Mouse (Mus musculus) midbrain, embryonic 16.5 days (tissue): ENCODE data around the gene Tm9sf3. TPM values are rescaled to one million over a fixed set of nuclear protein-coding genes. Genes with fewer than 3 reads are reported as not detected.
A peak's percentile ranks its signal among the peaks of the same experiment; 100 is the strongest.

ENCODE experiments used
- ATAC-seq: fragments of 200-750 bp; cut with Nextera tagmentation; 2 replicates; pipeline ENCODE4 v1.8.0; 2017; ENCODE audit warnings: moderate TSS enrichment
- H3K27ac ChIP-seq: fragments of 300-500 bp; sonication (generic); 2 replicates; pipeline ENCODE4 v1.5.1; 2014; ENCODE audit warnings: mild to moderate bottlenecking, low read length, mixed read lengths
- H3K27me3 ChIP-seq: fragments of 300-500 bp; sonication (generic); 2 replicates; pipeline ENCODE4 v1.6.1; 2014; ENCODE audit warnings: low read depth, low read length, mixed read lengths; ENCODE audit not compliant: control insufficient read depth, insufficient read depth
- H3K36me3 ChIP-seq: fragments of 300-500 bp; sonication (generic); 2 replicates; pipeline ENCODE4 v1.6.1; 2014; ENCODE audit warnings: mild to moderate bottlenecking, low read length, moderate library complexity, mixed read lengths; ENCODE audit not compliant: control insufficient read depth, insufficient read depth
- H3K4me1 ChIP-seq: fragments of 300-500 bp; sonication (generic); 2 replicates; pipeline ENCODE4 v1.6.1; 2014; ENCODE audit warnings: mild to moderate bottlenecking, low read length, mixed read lengths; ENCODE audit not compliant: control insufficient read depth, insufficient read depth
- H3K4me2 ChIP-seq: fragments of 300-500 bp; sonication (generic); 2 replicates; pipeline ENCODE4 v1.6.1; 2014; ENCODE audit warnings: mild to moderate bottlenecking, low read length, mixed read lengths
- H3K4me3 ChIP-seq: fragments of 300-500 bp; sonication (generic); 2 replicates; pipeline ENCODE4 v1.5.1; 2014; ENCODE audit warnings: low read depth, mild to moderate bottlenecking, low read length, moderate library complexity, mixed read lengths
- H3K9ac ChIP-seq: fragments of 300-500 bp; sonication (generic); 2 replicates; pipeline ENCODE4 v1.6.1; 2014; ENCODE audit warnings: low read depth, low read length, mixed read lengths
- H3K9me3 ChIP-seq: fragments of 300-500 bp; sonication (generic); replicated peaks from 2 replicates; pipeline ENCODE4 v1.6.1; 2014; ENCODE audit warnings: mild to moderate bottlenecking, low read length, mixed read lengths; ENCODE audit not compliant: control insufficient read depth, poor library complexity, severe bottlenecking
- WGBS: fragments of 180-500 bp; shearing (Covaris S2); extraction: QIAGEN DNeasy Blood & Tissue Kit; methylation state at CpG from one replicate; pipeline ENCODE4 v1.1.7; 2014; 5-methylcytosine and 5-hydroxymethylcytosine counted together
- polyA plus RNA-seq: library from polyadenylated mRNA; unstranded; fragments of >200 nt; fragmentation: Nextera tagmentation; extraction: Ambion mirVana; gene quantifications from 2 replicates; pipeline ENCODE4 v1.2.1, GENCODE M21; 2015

The Tm9sf3 gene
- polyA plus RNA-seq, 1 experiment from 2014 or later = 83.7 TPM

- no peak; the same call in 1 of the 2 replicates for ATAC-seq
- H3K27me3 ChIP-seq = peaks cover 14% of the 10 kb centered on the region
- H3K4me1 ChIP-seq = peaks cover 9% of the 10 kb centered on the region; the same call in 1 of the 2 replicates
- no peak overlapping the region for H3K9ac ChIP-seq
- H3K27ac ChIP-seq = peak overlapping the region; percentile 20; the same call in 1 of the 2 replicates
- H3K4me3 ChIP-seq = no peak overlapping the region
- H3K9me3 ChIP-seq = no peaks in the 10 kb centered on the region
- 39% methylated on average over 14 of the region's 14 CpGs for WGBS
- no peaks in the 10 kb centered on the region for H3K36me3 ChIP-seq
- no peak overlapping the region for H3K4me2 ChIP-seq
These were observed 98.5 kb downstream of the Tm9sf3 start for GRCm38 (mm10) chr19:41165144-41165913.

- WGBS = 8% methylated on average over 10 of the region's 10 CpGs
- H3K9me3 ChIP-seq = no peaks in the 10 kb centered on the region
- peaks cover 9% of the 10 kb centered on the region; the same call in 1 of the 2 replicates for H3K4me1 ChIP-seq
- H3K36me3 ChIP-seq = no peaks in the 10 kb centered on the region
- no peak for ATAC-seq
- H3K27me3 ChIP-seq = peaks cover 9% of the 10 kb centered on the region
- no peak overlapping the region for H3K4me3 ChIP-seq
- 0 out of 2 replicates have a peak overlapping the region, but pooled peaks have one; percentile 6 for H3K4me2 ChIP-seq
- no peak overlapping the region for H3K9ac ChIP-seq
- peak overlapping the region; percentile 20; the same call in 1 of the 2 replicates for H3K27ac ChIP-seq
These were observed 99.2 kb downstream of the Tm9sf3 start for GRCm38 (mm10) chr19:41164447-41165095.

Other genes starting within 250 kb of the Tm9sf3 start
- gene Dntt, start 234.7 kb downstream of the Tm9sf3 start, polyA plus RNA-seq = 0.21 and 0.27 TPM in 2 replicates
- gene Opalin, start 186.9 kb downstream of the Tm9sf3 start, polyA plus RNA-seq = not detected in 2 replicates
- gene Tll2, start 57.2 kb downstream of the Tm9sf3 start, polyA plus RNA-seq = 1.3 and 1.7 TPM in 2 replicates
- gene Pik3ap1, start 121.1 kb upstream of the Tm9sf3 start, polyA plus RNA-seq = 1.9 and 2.0 TPM in 2 replicates
- 13.9 and 20.7 TPM in 2 replicates for gene Lcor, start 218.6 kb upstream of the Tm9sf3 start, polyA plus RNA-seq